ENCODE assay signal across 11 mouse cellular contexts in the genomic region with DNA sequence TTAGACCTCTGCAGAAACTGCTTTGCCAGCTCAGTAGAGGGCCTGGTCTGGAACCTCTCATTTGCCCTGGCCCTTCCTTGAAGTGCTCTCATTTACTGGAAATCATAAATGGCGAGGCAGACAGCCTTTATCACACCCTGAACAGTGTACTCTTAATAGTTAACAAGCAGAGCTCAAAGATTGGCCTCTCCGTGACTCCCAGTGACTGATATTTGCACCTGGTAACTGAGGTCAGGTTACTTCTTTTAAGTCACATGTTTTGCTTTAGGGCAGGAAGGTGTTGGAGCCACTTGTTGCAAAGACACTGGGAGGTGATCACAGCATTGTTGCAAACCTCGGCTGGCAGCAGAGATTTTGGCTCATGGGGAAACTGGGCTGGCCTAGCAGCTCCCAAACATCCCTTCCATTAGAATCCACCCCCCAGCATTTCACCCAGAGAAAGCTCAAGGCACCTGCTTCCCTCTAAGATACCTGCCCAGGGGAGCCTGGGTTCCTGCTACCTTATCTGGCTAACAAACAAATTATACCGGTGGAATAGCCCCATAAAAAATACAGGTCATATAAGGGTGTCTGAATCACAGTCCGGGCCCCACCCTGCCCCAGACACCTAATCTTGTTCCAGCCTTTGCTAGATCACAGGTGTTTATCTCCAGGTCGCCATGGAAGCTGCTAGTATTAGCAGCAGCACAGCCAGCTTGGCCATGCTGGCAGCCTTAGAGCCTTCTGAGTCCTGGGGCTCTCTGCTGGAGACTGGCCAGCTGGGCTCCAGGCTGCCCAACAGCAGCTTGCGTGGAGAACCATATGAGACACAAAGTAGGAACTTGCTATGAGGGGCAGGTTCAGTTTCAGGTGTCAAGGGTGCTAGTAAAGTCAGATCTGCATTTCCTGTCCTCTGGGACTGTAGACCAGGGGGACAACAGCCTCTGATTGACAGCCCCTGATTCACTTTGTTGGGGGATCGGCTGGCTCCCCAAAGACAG. TPM values are rescaled to one million over a fixed set of nuclear protein-coding genes. Genes with fewer than 3 reads are reported as not detected.
DNase-seq lines count a peak whose midpoint lies in the region; ATAC-seq and TF ChIP-seq lines count a peak whose summit lies in the region.
"Had no signal": no experiment of that assay in that cellular context is flagged by ENCODE, and none has a peak within 500 bp of the region (broad histone marks: within the 10 kb centered on the region; RNA-seq: fewer than 3 reads in every experiment).

No protein-coding gene starts in this region.

- WGBS in kidney, adult 2 months: 49% methylated on average over 8 of the region's 8 CpGs
- WGBS in kidney, embryonic 16.5 days: 46% methylated on average over 8 of the region's 8 CpGs
- 42% methylated on average over 8 of the region's 8 CpGs for WGBS in intestine, embryonic 15.5 days

- H3K36me3 ChIP-seq in kidney, adult 2 months (ENCODE audit: control insufficient read depth, insufficient read depth, low read length): no peaks in the 10 kb centered on the region
- no peaks in the 10 kb centered on the region for H3K36me3 ChIP-seq in kidney, embryonic 16.5 days (ENCODE audit: insufficient read depth, low read length)
- H3K36me3 ChIP-seq in intestine, embryonic 15.5 days: no peaks in the 10 kb centered on the region

- H3K9ac ChIP-seq in kidney, embryonic 16.5 days (replicated peaks; ENCODE audit: low read length): no peak overlapping the region
- H3K9ac ChIP-seq in intestine, embryonic 15.5 days: no peak overlapping the region
- H3K9ac ChIP-seq: forebrain, embryonic 13.5 days; lung, embryonic 14.5 days had no signal

- peak; percentile 67 for DNase-seq in kidney, adult 2 months
- DNase-seq in thymus, postnatal 0 days (ENCODE audit: low spot score): peak; percentile 40
- no peak for DNase-seq in thymus, postnatal 14 days
- DNase-seq in frontal cortex, adult 2 months (ENCODE audit: extremely low spot score in 1 of 2, low spot score in 1 of 2): no peak
- DNase-seq in urinary bladder, adult 2 months (ENCODE audit: low spot score): no peak
- DNase-seq in frontal cortex, postnatal 36 days (ENCODE audit: low spot score in 2 of 2): no peak
- DNase-seq: heart, postnatal 10 days; lung, embryonic 14.5 days had no signal

- no peak overlapping the region for H3K4me2 ChIP-seq in kidney, embryonic 16.5 days (replicated peaks; ENCODE audit: low read depth, low read length)
- H3K4me2 ChIP-seq in intestine, embryonic 15.5 days (replicated peaks): peak overlapping the region; percentile 12
- H3K4me2 ChIP-seq: forebrain, embryonic 13.5 days; lung, embryonic 14.5 days had no signal

- H3K9me3 ChIP-seq in kidney, embryonic 16.5 days (ENCODE audit: low read length): no peaks in the 10 kb centered on the region
- H3K9me3 ChIP-seq in intestine, embryonic 15.5 days: no peaks in the 10 kb centered on the region
- H3K9me3 ChIP-seq: forebrain, embryonic 13.5 days had no signal

- no peak for ATAC-seq in kidney, embryonic 16.5 days (ENCODE audit: low FRiP score, low TSS enrichment)
- peak; percentile 93 for ATAC-seq in intestine, embryonic 15.5 days
- ATAC-seq: forebrain, embryonic 13.5 days had no signal

- H3K27me3 ChIP-seq in kidney, adult 2 months (replicated peaks; ENCODE audit: control insufficient read depth, insufficient read depth, low read length): no peaks in the 10 kb centered on the region
- H3K27me3 ChIP-seq in kidney, embryonic 16.5 days (ENCODE audit: insufficient read depth, low read length): no peaks in the 10 kb centered on the region
- H3K27me3 ChIP-seq in intestine, embryonic 15.5 days (replicated peaks): no peaks in the 10 kb centered on the region

- no peak for TF ChIP-seq CTCF in kidney, adult 2 months (conservative IDR thresholded peaks at IDR 0.05; ENCODE audit: insufficient read depth, insufficient read length, low read depth, low read length)

- H3K4me3 ChIP-seq in kidney, adult 2 months (ENCODE audit: insufficient read depth, low read depth, low read length): no peak overlapping the region
- no peak overlapping the region for H3K4me3 ChIP-seq in kidney, embryonic 16.5 days (ENCODE audit: low read length)
- H3K4me3 ChIP-seq in intestine, embryonic 15.5 days (replicated peaks): no peak overlapping the region
- H3K4me3 ChIP-seq: forebrain, embryonic 13.5 days had no signal

- H3K27ac ChIP-seq in kidney, adult 2 months (ENCODE audit: insufficient read depth, low read depth, low read length): no peak overlapping the region
- no peak overlapping the region for H3K27ac ChIP-seq in kidney, embryonic 16.5 days (ENCODE audit: low read length)
- peak overlapping the region; percentile 85 for H3K27ac ChIP-seq in intestine, embryonic 15.5 days
- H3K27ac ChIP-seq: forebrain, embryonic 13.5 days had no signal

- no peak for TF ChIP-seq POLR2A in kidney, adult 2 months (IDR thresholded peaks at IDR 0.05; ENCODE audit: low read depth, low read length)

- H3K4me1 ChIP-seq in kidney, adult 2 months (ENCODE audit: control insufficient read depth, insufficient read depth, low read length): peaks cover 8% of the 10 kb centered on the region; the same call in 1 of the 2 replicates
- no peaks in the 10 kb centered on the region; the same call in 1 of the 2 replicates for H3K4me1 ChIP-seq in kidney, embryonic 16.5 days (ENCODE audit: insufficient read depth, low read length)
- H3K4me1 ChIP-seq in intestine, embryonic 15.5 days (replicated peaks): peaks cover 23% of the 10 kb centered on the region
- H3K4me1 ChIP-seq: forebrain, embryonic 13.5 days had no signal

RNA-seq across cellular contexts. Expression of gene Gm12216, which starts 19.1 kb away (rescaled TPM):
- 5.4 and 5.8 TPM in 2 replicates for polyA plus RNA-seq in kidney, adult 2 months (2012; rRNA removed)
- 1.1 and 2.1 TPM in 2 replicates for polyA plus RNA-seq in kidney, embryonic 16.5 days (2015; fragmentation: Nextera tagmentation; extraction: Ambion mirVana)
- polyA plus RNA-seq in thymus, postnatal 0 days (2015; fragmentation: Nextera tagmentation; extraction: Ambion mirVana): 24.2 and 25.5 TPM in 2 replicates
- 1.2 and 1.7 TPM in 2 replicates for polyA plus RNA-seq in intestine, embryonic 15.5 days (2015; fragmentation: Nextera tagmentation; extraction: Ambion mirVana)
- 3.0 and 3.2 TPM in 2 replicates for polyA plus RNA-seq in frontal cortex, adult 2 months (2012; rRNA removed)
- polyA plus RNA-seq in urinary bladder, adult 2 months (2012; rRNA removed): 16.5 and 17.0 TPM in 2 replicates

RNA-seq across cellular contexts. Expression of gene Slc22a5, which starts 51.5 kb away (rescaled TPM):
- 188 and 195 TPM in 2 replicates for polyA plus RNA-seq in kidney, adult 2 months (2012; rRNA removed)
- polyA plus RNA-seq in kidney, embryonic 16.5 days (2015; fragmentation: Nextera tagmentation; extraction: Ambion mirVana): 17.3 and 18.4 TPM in 2 replicates
- 12.6 and 12.8 TPM in 2 replicates for polyA plus RNA-seq in thymus, postnatal 0 days (2015; fragmentation: Nextera tagmentation; extraction: Ambion mirVana)
- polyA plus RNA-seq in intestine, embryonic 15.5 days (2015; fragmentation: Nextera tagmentation; extraction: Ambion mirVana): 10.5 and 10.9 TPM in 2 replicates
- 15.2 and 15.8 TPM in 2 replicates for polyA plus RNA-seq in frontal cortex, adult 2 months (2012; rRNA removed)
- 26.2 and 30.0 TPM in 2 replicates for polyA plus RNA-seq in urinary bladder, adult 2 months (2012; rRNA removed)

Comparison
In these comparisons a context has a peak if more than half of its experiments do, and no peak if none do; other contexts are left out.
1. DNase-seq: peak in kidney, adult 2 months (single experiment) and thymus, postnatal 0 days (single experiment); none in thymus, postnatal 14 days (single experiment), frontal cortex, adult 2 months (0 of 2), urinary bladder, adult 2 months (single experiment) and frontal cortex, postnatal 36 days (0 of 2).